Mouse (Mus musculus) heart, postnatal 0 days (tissue): Measurements from ENCODE around the gene Spindoc. TPM values are rescaled to one million over a fixed set of nuclear protein-coding genes. Genes with fewer than 3 reads are reported as not detected.

Experiments
- ATAC-seq: fragments of 200-750 bp; cut with Nextera tagmentation; 2 replicates; pipeline ENCODE4 v1.8.0; 2017; ENCODE audit warnings: low read depth, moderate number of reproducible peaks, moderate library complexity; ENCODE audit not compliant: insufficient read depth
- DNase-seq: peaks from one replicate; pipeline ENCODE4 v3.0.0-alpha.2; 2016; ENCODE audit warnings: low spot score
- H3K27ac ChIP-seq: fragments of 300-500 bp; sonication (generic); 2 replicates; pipeline ENCODE4 v1.5.1; 2014; ENCODE audit warnings: low read depth, mild to moderate bottlenecking
- H3K27me3 ChIP-seq: fragments of 300-500 bp; sonication (generic); 2 replicates; pipeline ENCODE4 v1.6.1; 2014; ENCODE audit warnings: low read length, mixed read lengths; ENCODE audit not compliant: control insufficient read depth, insufficient read depth
- H3K36me3 ChIP-seq: fragments of 300-500 bp; sonication (generic); replicated peaks from 2 replicates; pipeline ENCODE4 v1.6.1; 2014; ENCODE audit warnings: low read length, mixed read lengths; ENCODE audit not compliant: control insufficient read depth, insufficient read depth
- H3K4me1 ChIP-seq: fragments of 300-500 bp; sonication (generic); 2 replicates; pipeline ENCODE4 v1.6.1; 2014; ENCODE audit warnings: antibody characterized with exemption; ENCODE audit not compliant: control insufficient read depth, insufficient read depth
- H3K4me2 ChIP-seq: fragments of 300-500 bp; sonication (generic); 2 replicates; pipeline ENCODE4 v1.6.1; 2014; ENCODE audit warnings: low read depth, mild to moderate bottlenecking, low read length, moderate library complexity
- H3K4me3 ChIP-seq: fragments of 300-500 bp; sonication (generic); 2 replicates; pipeline ENCODE4 v1.5.1; 2014; ENCODE audit warnings: low read depth, low read length
- H3K9ac ChIP-seq: fragments of 300-500 bp; sonication (generic); replicated peaks from 2 replicates; pipeline ENCODE4 v1.6.1; 2014; ENCODE audit warnings: low read depth, low read length, mixed read lengths
- H3K9me3 ChIP-seq: fragments of 300-500 bp; sonication (generic); replicated peaks from 2 replicates; pipeline ENCODE4 v1.6.1; 2016; ENCODE audit warnings: low read length; ENCODE audit not compliant: control insufficient read depth
- CTCF ChIP-seq: IDR thresholded peaks from 2 replicates; pipeline ENCODE4 v1.5.1; 2016; ENCODE audit warnings: antibody characterized with exemption, control low read depth, low read depth
- EP300 ChIP-seq: IDR thresholded peaks from 2 replicates; pipeline ENCODE4 v1.6.1; 2016; ENCODE audit warnings: antibody characterized with exemption, low read depth
- WGBS: fragments of 180-500 bp; shearing (Covaris S2); extraction: QIAGEN DNeasy Blood & Tissue Kit; methylation state at CpG from one replicate; pipeline ENCODE4 v1.1.7; 2014; 5-methylcytosine and 5-hydroxymethylcytosine counted together
- polyA plus RNA-seq: library from polyadenylated mRNA; unstranded; fragments of >200 nt; fragmentation: Nextera tagmentation; extraction: Ambion mirVana; gene quantifications from 2 replicates; pipeline ENCODE4 v1.2.1, GENCODE M21; 2015
- total RNA-seq: library from RNA; depleted of rRNA; stranded (reverse); fragments of >200 nt; gene quantifications from 2 replicates; pipeline ENCODE4 v1.2.3, GENCODE M21; 2014; ENCODE audit warnings: low replicate concordance

Spindoc gene
- total and polyA plus RNA-seq, 2 experiments from 2014 or later, result 13.7 to 38.7 TPM

DNA sequence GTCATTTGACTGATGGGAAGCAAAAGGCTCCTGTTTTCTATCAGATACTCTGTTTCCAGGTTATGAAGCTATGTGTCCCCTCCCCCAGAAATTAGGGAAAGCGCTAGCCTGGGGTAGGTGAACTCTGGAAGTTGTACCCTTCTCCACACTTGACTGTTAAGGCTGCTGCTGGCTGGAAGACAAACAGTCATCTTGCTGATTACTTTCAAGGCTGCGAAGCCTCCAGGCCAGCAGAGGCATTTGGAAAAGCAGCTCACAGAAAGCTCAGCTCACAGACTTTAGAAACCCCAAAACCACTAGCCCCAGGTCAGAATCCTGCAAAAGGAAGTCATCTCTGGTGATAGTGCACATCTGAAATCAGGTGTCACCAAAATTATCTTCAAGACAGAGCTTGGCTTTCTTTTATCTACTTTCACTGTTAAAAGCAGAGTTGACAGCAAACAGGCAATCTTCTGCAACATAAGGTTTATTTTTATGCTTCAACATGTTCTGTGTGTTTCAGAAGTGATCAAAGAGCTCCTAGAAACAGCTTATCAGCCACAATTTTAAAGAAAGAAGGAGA, 44.9 kb downstream of the Spindoc start:
- DNase-seq (no peak), ATAC-seq (no peak)
- no peak overlapping the region for H3K27ac ChIP-seq
- H3K4me3 ChIP-seq, result no peak overlapping the region
- TF ChIP-seq EP300, result no peak
- no peak for TF ChIP-seq CTCF
- WGBS, result 44% methylated on average over 2 of the region's 2 CpGs
- no peaks in the 10 kb centered on the region for H3K27me3 ChIP-seq
- H3K9me3 ChIP-seq, result no peaks in the 10 kb centered on the region
- H3K4me2 ChIP-seq, result no peak overlapping the region
- H3K36me3 ChIP-seq, result 0 out of 2 replicates have a peak, but pooled peaks cover 6% of the 10 kb centered on the region
- peaks cover 53% of the 10 kb centered on the region for H3K4me1 ChIP-seq
- no peak overlapping the region for H3K9ac ChIP-seq

DNA sequence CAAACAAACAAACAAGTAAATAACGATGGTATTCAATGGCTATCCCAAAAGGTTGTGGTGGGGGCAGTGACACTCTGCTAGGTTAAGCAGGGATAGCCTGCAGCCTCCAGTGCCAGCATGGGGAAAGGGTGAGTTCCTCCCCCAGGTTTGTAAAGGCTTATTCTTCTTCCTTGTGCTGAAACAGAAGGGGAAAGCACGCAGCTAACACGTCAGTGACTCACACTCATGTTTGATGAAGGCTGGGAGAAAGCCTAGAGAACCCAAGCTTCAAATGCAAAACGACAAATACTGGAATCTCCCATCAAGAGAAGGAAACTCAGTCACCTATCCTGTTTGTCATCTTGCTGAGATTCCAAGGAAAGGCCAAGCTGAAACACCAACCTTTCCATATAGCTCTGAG, 47.1 kb downstream of the Spindoc start:
- WGBS, result 73% methylated on average over 4 of the region's 4 CpGs
- ATAC-seq, result no peak
- peaks cover 49% of the 10 kb centered on the region for H3K4me1 ChIP-seq

DNA sequence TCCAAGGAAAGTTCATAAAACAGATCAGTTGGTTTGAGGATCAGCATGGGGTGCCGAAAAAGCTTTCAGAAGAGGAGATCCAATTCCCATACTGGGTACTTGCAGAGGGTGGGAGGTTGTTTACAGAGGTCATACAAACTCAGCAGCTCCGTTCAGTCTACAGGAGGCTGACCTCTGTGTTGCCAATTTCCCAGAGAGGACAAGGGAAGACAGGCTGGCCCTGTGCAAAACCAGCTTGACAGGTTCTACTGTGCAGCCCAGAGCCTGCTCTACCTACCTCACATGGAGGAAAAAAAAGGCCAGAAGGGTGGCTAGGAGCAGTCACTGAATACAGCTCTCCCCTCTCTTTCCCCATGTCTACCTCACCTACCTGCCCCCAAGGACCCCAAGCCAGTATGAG, 48.7 kb downstream of the Spindoc start:
- no peak overlapping the region for H3K4me2 ChIP-seq
- H3K27ac ChIP-seq, result no peak overlapping the region
- H3K4me3 ChIP-seq, result no peak overlapping the region
- TF ChIP-seq CTCF (no peak), EP300 (no peak)
- peaks cover 36% of the 10 kb centered on the region for H3K4me1 ChIP-seq
- 76% methylated on average over 2 of the region's 2 CpGs for WGBS
- H3K9me3 ChIP-seq, result no peaks in the 10 kb centered on the region
- DNase-seq, result no peak
- no peaks in the 10 kb centered on the region for H3K27me3 ChIP-seq
- ATAC-seq, result no peak
- H3K36me3 ChIP-seq, result 0 out of 2 replicates have a peak, but pooled peaks cover 6% of the 10 kb centered on the region
- no peak overlapping the region for H3K9ac ChIP-seq

More for the DNA sequence above, 47.1 kb downstream of the Spindoc start:
- Histone ChIP-seq H3K27ac (no peak overlapping the region), H3K4me2 (no peak overlapping the region), H3K36me3 (0 out of 2 replicates have a peak, but pooled peaks cover 6% of the 10 kb centered on the region), H3K4me3 (no peak overlapping the region), H3K9ac (no peak overlapping the region; the same call in 1 of the 2 replicates), H3K27me3 (no peaks in the 10 kb centered on the region), H3K9me3 (no peaks in the 10 kb centered on the region)
- no peak for TF ChIP-seq EP300
- TF ChIP-seq CTCF, result no peak
- DNase-seq, result no peak

GRCm38 (mm10) chr19:7321391-7321790, 61.4 kb downstream of the Spindoc start:
- 0 out of 2 replicates have a peak, but pooled peaks cover under 1% of the 10 kb centered on the region for H3K36me3 ChIP-seq
- TF ChIP-seq EP300 (no peak), CTCF (no peak)
- H3K9me3 ChIP-seq, result no peaks in the 10 kb centered on the region
- 89% methylated on average over 3 of the region's 3 CpGs for WGBS
- no peak overlapping the region for H3K4me3 ChIP-seq
- H3K27ac ChIP-seq, result no peak overlapping the region
- no peak overlapping the region for H3K4me2 ChIP-seq
- H3K9ac ChIP-seq, result no peak overlapping the region
- no peak for ATAC-seq
- no peaks in the 10 kb centered on the region for H3K27me3 ChIP-seq
- DNase-seq, result no peak
- no peaks in the 10 kb centered on the region for H3K4me1 ChIP-seq

DNA sequence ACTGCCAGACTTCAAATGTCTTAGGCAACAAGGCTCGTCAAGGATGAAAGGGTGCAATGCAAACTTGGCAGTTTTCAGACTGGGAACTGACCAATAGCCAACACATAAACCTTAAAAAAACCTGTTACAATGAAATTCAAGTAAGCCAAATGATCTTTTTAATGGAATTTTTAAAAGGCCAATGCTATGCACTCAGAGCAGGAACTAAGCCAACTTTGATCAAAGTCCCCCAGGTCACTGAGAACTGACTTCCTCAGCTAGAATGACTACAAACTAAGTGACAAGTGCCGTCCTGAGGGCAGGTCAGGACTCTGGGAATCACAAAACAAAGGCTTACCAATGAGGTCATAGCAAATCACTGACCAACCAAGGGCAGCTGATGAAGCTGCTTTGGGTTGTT, 62.6 kb downstream of the Spindoc start:
- ATAC-seq (no peak), DNase-seq (no peak)
- no peak overlapping the region for H3K9ac ChIP-seq
- no peak overlapping the region for H3K4me3 ChIP-seq
- 54% methylated on average over 2 of the region's 2 CpGs for WGBS
- H3K4me2 ChIP-seq, result no peak overlapping the region
- no peak overlapping the region for H3K27ac ChIP-seq
- no peaks in the 10 kb centered on the region for H3K36me3 ChIP-seq
- H3K4me1 ChIP-seq, result peaks cover 2% of the 10 kb centered on the region; the same call in 1 of the 2 replicates
- TF ChIP-seq EP300 (no peak), CTCF (no peak)
- H3K27me3 ChIP-seq, result no peaks in the 10 kb centered on the region
- H3K9me3 ChIP-seq, result no peaks in the 10 kb centered on the region

DNA sequence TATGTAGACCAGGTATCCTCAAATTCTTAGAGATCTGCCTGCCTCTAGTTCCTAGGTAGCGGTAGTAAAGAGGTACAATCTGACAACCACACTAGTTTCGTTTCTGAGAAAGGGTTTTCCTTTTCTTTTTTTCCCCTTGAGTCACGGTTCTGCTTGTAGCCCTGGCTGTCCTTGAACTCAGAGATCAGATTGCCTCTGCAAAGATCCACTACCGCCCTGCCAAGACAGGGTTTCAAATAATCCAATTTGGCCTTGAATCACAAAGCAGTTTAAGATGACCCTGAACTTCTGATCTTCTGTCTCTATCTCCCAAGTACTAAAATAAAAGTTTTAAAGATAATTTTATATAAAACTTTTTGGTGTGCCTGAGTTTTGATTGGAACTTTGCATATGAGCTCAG, 65.1 kb downstream of the Spindoc start:
- no peak overlapping the region for H3K4me3 ChIP-seq
- H3K4me2 ChIP-seq, result no peak overlapping the region
- H3K9ac ChIP-seq, result no peak overlapping the region
- no peaks in the 10 kb centered on the region for H3K27me3 ChIP-seq
- H3K9me3 ChIP-seq, result no peaks in the 10 kb centered on the region
- no peak for DNase-seq
- WGBS, result 83% methylated on average over 4 of the region's 4 CpGs
- no peak overlapping the region for H3K27ac ChIP-seq
- no peaks in the 10 kb centered on the region for H3K36me3 ChIP-seq
- no peak for ATAC-seq
- H3K4me1 ChIP-seq, result peaks cover 6% of the 10 kb centered on the region
- TF ChIP-seq CTCF (no peak), EP300 (no peak)
